In genomic region chr4:140405993-140406881, GRCm38 (mm10) we compare ENCODE assay signal across 9 mouse cellular contexts.
DNase-seq lines count a peak whose midpoint lies in the region; ATAC-seq and TF ChIP-seq lines count a peak whose summit lies in the region.
"Had no signal": no experiment of that assay in that cellular context is flagged by ENCODE, and none has a peak within 500 bp of the region (broad histone marks: within the 10 kb centered on the region; RNA-seq: fewer than 3 reads in every experiment).

No protein-coding gene starts in this region.

- no peak overlapping the region for H3K4me3 ChIP-seq in left cerebral cortex, adult 2 months
- H3K4me3 ChIP-seq in forebrain, embryonic 14.5 days (ENCODE audit: low read depth, low read length) = no peak overlapping the region
- H3K4me3 ChIP-seq in limb, embryonic 12.5 days (replicated peaks) = no peak overlapping the region
- H3K4me3 ChIP-seq in gastrocnemius, adult 2 months = no peak overlapping the region
- H3K4me3 ChIP-seq: liver, embryonic 13.5 days had no signal

- 19% methylated on average over 7 of the region's 7 CpGs for WGBS in forebrain, embryonic 14.5 days
- 20% methylated on average over 7 of the region's 7 CpGs for WGBS in limb, embryonic 12.5 days

- ATAC-seq in forebrain, embryonic 14.5 days = peak; percentile 83
- peak; percentile 47; the same call in 1 of the 2 replicates for ATAC-seq in limb, embryonic 12.5 days (ENCODE audit: insufficient number of reproducible peaks, insufficient read depth, low FRiP score, low TSS enrichment, low read depth)

- 0 out of 2 replicates have a peak overlapping the region, but pooled peaks have one; percentile 18 for H3K9ac ChIP-seq in forebrain, embryonic 14.5 days (ENCODE audit: low read length)
- H3K9ac ChIP-seq in limb, embryonic 12.5 days (replicated peaks) = 0 out of 2 replicates have a peak overlapping the region, but pooled peaks have one; percentile 12
- H3K9ac ChIP-seq: liver, embryonic 13.5 days had no signal

- DNase-seq in left cerebral cortex, adult 2 months (ENCODE audit: extremely low spot score in 1 of 2, low spot score in 2 of 2) = no peak
- DNase-seq in left cerebral cortex, postnatal 25 days (ENCODE audit: low spot score in 2 of 2) = no peak
- DNase-seq in forebrain, embryonic 14.5 days (ENCODE audit: low spot score) = peak; percentile 79
- peak; percentile 61 for DNase-seq in neural tube, embryonic 10.5 days (ENCODE audit: extremely low spot score, low spot score)
- no peak for DNase-seq in B cell, adult 2 months
- no peak for DNase-seq in gastrocnemius, postnatal 36 days
- DNase-seq in gastrocnemius, adult 2 months = no peak
- DNase-seq: liver, embryonic 13.5 days had no signal

- H3K36me3 ChIP-seq in forebrain, embryonic 14.5 days (ENCODE audit: control insufficient read depth, insufficient read depth, low read length) = no peaks in the 10 kb centered on the region
- H3K36me3 ChIP-seq in limb, embryonic 12.5 days = no peaks in the 10 kb centered on the region
- H3K36me3 ChIP-seq: liver, embryonic 13.5 days had no signal

- H3K4me2 ChIP-seq in forebrain, embryonic 14.5 days (ENCODE audit: low read length) = no peak overlapping the region
- no peak overlapping the region for H3K4me2 ChIP-seq in limb, embryonic 12.5 days
- H3K4me2 ChIP-seq: liver, embryonic 13.5 days had no signal

- no peaks in the 10 kb centered on the region for H3K27me3 ChIP-seq in forebrain, embryonic 14.5 days (replicated peaks; ENCODE audit: control insufficient read depth, insufficient read depth, low read length)
- no peaks in the 10 kb centered on the region for H3K27me3 ChIP-seq in limb, embryonic 12.5 days
- H3K27me3 ChIP-seq: liver, embryonic 13.5 days had no signal

- H3K27ac ChIP-seq in left cerebral cortex, adult 2 months = no peak overlapping the region
- H3K27ac ChIP-seq in forebrain, embryonic 14.5 days (ENCODE audit: low read depth, low read length) = peak overlapping the region; percentile 82
- no peak overlapping the region for H3K27ac ChIP-seq in limb, embryonic 12.5 days
- H3K27ac ChIP-seq in gastrocnemius, adult 2 months = no peak overlapping the region
- H3K27ac ChIP-seq: liver, embryonic 13.5 days had no signal

- intact Hi-C loops in left cerebral cortex, adult 2 months (cut with DNase I) = no loop called here
- intact Hi-C loops in left cerebral cortex, postnatal 25 days (cut with DNase I) = no loop called here
- intact Hi-C loops in gastrocnemius, postnatal 36 days (cut with DNase I) = no loop called here
- intact Hi-C loops in gastrocnemius, adult 2 months (cut with DNase I) = no loop called here

- peak; percentile 23 for TF ChIP-seq CTCF in left cerebral cortex, adult 2 months (IDR thresholded peaks at IDR 0.05)
- no peak for TF ChIP-seq CTCF in gastrocnemius, adult 2 months (IDR thresholded peaks at IDR 0.05)

- no peaks in the 10 kb centered on the region for H3K9me3 ChIP-seq in forebrain, embryonic 14.5 days (replicated peaks; ENCODE audit: control insufficient read depth, low read length)
- H3K9me3 ChIP-seq in limb, embryonic 12.5 days = no peaks in the 10 kb centered on the region
- H3K9me3 ChIP-seq: liver, embryonic 13.5 days had no signal

- peaks cover 16% of the 10 kb centered on the region for H3K4me1 ChIP-seq in forebrain, embryonic 14.5 days (ENCODE audit: control insufficient read depth, insufficient read depth, low read length)
- peaks cover 6% of the 10 kb centered on the region; the same call in 1 of the 2 replicates for H3K4me1 ChIP-seq in limb, embryonic 12.5 days (replicated peaks)
- H3K4me1 ChIP-seq: liver, embryonic 13.5 days had no signal

Comparison
In these comparisons a context has a peak if more than half of its experiments do, and no peak if none do; other contexts are left out.
1. DNase-seq: peak in forebrain, embryonic 14.5 days (single experiment) and neural tube, embryonic 10.5 days (single experiment); none in left cerebral cortex, adult 2 months (0 of 2), left cerebral cortex, postnatal 25 days (0 of 2), B cell, adult 2 months (0 of 2), gastrocnemius, postnatal 36 days (0 of 2) and gastrocnemius, adult 2 months (single experiment).